Mouse (Mus musculus) erythroblast, adult 5-6 weeks (primary cell): ENCODE results near the gene Slc9a9. TPM values are rescaled to one million over a fixed set of nuclear protein-coding genes. Genes with fewer than 3 reads are reported as not detected.

Experiments
- ATAC-seq: replicated peaks from 2 replicates; pipeline ENCODE4 v1.8.0; 2016; ENCODE audit warnings: moderate number of reproducible peaks, mild to moderate bottlenecking, moderate TSS enrichment, inconsistent platforms; ENCODE audit not compliant: poor library complexity, low FRiP score, severe bottlenecking
- total RNA-seq, 2 experiments: library from RNA; stranded (forward) in 1 of 2; stranded (reverse) in 1 of 2; fragments of 150-400 nt in 1 of 2; fragments of 200-764, 138-1000 nt in 1 of 2; gene quantifications; 2 replicates each; pipeline versions ENCODE4 v1.2.3 to v1.2.4; 2015 to 2017; ENCODE audit warnings: low replicate concordance in 2 of 2

The Slc9a9 gene
- total RNA-seq, 2 experiments from 2014 or later, result 1.9 to 4.3 TPM

DNA sequence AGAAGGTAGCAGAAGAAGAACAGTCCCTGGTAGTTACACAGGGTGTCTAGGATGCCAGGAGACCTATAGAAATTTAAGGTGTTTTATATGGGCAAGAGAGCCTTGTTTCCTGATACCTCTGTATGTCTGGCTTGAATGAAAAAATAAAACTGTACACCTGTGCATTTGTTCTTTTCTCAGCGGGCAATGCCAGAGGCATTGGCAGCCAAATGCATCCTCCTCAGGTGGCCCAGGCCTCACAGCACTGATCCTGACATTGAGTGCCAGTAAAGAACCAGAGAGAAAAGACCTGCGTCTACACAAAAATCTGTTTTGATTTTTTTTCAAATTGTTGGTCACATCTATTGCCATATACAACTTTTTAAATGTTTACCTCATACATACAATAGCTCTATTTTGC is 121.3 kb downstream of the Slc9a9 start:
- no peak for ATAC-seq

DNA sequence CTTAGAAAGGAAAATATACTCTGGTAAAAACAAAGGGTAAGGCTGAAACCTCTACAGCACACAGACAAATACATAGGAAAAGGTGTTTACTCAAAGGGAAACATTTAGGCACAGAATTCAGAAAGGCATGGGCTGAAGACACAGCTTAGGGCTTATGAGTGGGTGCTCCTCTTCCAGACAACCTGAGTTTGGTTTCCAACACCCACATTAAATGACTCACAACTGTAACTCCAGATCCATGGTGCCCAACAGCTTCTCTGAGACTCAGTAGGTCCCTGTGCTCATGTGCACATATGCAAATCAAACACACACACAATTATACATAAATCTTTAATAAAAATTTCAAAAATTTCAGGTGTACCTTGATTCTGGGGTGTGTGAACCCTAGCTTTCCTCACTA is 133.4 kb downstream of the Slc9a9 start:
- no peak for ATAC-seq

DNA sequence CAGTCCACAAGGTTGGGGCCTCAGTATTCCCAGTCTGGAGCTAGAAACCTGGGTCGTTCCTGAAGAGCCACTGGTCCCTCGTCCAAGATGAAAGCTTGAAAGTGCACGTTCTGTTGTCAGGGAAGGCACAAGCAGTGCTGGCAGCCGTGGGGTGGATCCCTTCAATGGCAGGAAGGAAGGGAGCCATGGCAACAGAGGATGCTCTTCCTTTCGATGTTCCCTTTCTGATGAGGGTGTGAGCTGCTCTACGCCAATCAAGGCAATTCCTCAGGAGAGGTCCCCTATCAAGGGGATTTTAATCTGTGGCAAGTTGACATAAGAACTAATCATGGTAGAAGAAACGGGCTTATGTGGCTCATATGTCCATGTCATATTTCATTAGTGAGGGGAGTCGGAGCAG is 135.8 kb downstream of the Slc9a9 start:
- ATAC-seq, result no peak

DNA sequence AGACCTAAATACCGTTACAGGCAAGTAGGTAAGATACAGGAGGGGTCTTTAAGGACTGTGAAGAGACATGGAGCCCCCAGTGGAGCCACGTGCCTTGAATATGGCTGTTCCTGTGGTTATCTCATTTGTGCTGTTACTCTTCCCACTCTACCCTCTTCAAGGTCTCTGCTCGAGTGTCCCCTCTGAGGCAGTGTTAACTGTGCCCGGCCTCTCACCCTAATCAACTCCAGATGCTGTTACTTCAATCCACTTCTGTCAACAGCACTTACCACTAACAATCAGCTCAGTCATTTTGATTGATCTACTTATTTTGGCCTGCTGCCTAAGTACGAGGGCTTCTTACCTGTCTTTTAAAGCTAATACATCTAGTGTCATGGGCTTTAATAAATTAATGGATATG is 145.8 kb downstream of the Slc9a9 start:
- ATAC-seq, result no peak

DNA sequence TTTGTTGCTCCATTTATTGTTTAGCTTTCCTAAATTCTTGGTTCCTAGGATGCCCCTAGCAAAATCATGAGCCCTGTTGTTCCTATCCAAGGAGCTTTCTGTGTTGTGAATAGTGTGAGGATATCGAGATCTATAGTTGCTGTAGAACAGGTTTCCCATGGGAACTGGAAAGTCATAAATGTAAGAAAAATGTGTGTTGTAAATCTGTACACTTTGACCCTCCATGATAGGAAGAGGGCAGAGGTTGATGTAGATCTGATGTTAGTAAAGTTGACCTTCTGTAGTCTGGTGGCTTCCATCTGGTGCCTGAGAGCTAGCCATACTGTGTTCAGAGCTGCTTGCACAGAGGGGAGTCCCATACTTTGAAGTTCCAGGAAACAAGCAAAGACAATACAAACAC is 151.6 kb downstream of the Slc9a9 start:
- ATAC-seq, result no peak

DNA sequence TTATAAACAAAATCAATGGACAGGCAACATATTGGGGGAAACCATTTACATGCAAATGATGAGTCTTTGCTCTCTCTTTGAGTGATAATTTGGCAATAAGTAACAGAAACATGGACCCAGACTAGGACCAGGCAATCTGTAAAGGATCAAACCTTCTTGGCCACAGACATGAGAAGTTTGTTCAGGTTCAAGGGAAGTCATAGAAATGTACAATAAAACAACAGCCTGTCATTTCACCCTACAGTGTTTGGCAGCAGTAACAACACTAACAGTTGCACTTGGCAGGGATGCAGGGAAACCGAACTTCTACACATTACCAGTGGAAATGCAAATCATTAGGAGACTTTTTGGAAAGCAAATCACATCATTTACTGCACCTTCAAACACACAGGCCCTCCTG is 164.1 kb downstream of the Slc9a9 start:
- no peak for ATAC-seq

DNA sequence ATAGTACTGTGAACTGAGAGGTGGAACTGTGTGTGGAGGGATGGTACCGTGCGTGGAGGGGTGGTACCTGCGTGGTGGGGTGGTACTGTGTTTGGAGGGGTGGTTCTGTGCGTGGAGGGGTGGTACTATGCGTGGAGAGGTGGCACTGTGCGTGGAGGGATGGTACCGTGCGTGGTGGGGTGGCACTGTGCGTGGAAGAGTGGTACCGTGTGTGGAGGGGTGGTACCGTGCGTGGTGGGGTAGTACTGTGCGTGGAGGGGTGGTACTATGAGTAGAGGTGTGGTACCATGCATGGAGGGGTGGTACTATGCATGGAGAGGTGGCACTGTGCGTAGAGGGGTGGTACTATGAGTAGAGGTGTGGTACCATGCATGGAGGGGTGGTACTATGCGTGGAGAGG is 167.7 kb downstream of the Slc9a9 start:
- ATAC-seq, result no peak; the same call in 1 of the 2 replicates

DNA sequence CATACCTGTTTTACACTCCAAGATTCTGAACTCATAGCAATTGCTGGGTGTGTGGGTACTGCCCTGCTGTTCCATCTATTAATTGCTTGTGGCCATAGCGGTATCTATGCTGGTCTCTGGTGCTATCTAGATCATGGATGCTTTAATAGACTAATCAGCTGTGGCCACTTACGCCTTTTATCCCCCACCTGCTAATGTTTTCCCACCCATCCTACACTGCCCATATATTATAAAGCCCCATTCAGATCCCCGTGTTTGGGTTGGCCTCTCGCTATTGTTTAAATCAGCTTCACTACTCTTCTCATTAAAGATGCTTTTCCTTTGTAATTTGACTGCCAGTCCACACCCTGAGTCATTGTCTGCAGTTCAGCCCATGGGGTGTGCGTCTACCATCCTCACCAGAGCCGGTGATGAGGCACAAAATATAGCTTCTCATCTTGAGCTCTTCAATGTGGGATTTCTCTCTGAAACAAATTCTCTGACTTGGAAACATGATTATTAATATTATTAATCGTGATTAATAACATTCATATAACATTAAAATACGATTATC is 168.8 kb downstream of the Slc9a9 start:
- no peak for ATAC-seq

DNA sequence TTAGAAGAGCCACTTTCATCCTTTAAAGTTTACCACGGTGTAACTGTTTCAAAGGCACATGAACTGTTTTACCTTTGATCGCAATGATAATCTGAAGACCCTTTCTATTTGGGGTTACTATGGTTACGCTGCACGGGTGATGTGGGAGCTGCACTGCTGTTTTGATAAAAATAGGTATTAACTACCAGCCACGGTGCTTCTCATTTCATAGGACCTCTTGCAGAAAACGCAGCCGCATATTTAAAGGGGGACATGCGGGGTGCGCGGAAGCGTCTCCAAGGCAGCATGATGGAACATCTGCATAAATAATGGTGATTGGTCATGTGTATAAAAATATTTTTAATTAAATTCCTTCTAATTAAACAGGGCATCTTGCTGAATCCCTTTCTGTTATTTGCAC is 169.5 kb downstream of the Slc9a9 start:
- ATAC-seq, result no peak

DNA sequence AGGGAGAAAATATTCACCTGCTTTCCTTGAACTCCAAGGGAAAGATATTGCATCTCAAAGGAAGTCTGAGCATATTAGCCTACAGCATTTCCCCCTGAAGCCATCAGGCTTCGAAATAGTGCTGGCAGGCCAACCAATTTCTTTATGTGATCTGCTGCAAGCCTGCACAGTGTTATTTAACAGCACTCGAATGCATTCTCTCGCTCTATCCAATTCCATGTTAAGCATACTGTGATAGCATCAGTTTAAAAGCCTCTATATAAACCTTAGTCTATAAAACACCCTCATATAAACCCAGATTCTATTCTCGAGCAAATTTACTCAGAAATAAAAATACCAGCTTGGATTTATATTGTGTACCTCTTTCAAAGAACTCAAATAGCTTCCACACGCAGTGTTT is 170.7 kb downstream of the Slc9a9 start:
- ATAC-seq, result no peak

DNA sequence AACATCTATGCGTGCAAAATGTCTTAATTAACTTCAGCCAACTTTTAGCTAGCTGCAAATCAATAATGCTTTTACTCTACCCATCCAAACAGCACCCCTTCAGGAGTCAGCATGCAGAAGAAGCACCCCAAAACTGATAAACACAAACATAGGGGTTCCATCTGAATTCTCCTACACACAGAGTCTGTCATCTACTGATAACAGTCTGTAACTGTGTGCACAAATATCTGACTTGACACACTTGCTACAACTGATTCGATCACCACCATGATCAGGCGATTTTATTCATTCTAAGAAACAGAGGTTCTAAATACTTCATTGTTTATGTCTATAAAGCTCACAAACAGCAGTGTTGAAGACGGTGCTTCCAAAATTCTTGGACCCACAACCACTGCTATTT is 171.3 kb downstream of the Slc9a9 start:
- no peak for ATAC-seq

DNA sequence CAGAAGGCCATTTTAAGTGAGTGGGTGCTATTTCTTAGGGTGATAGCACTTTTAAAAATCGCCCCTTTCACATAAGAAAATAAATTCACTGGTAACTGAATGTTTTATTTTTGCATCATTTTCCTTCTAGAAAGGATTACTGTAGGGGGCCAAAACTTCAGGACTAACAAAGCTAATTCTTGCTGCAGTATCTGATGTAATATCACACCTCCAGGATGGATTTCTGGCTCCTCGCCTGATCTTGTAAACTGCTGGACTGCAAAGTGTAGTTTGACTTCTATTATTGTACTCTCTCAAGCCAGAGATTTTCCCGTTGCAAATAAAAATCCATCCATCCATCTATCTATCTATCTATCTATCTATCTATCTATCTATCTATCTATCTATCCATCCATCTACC is 174.5 kb downstream of the Slc9a9 start:
- no peak for ATAC-seq

DNA sequence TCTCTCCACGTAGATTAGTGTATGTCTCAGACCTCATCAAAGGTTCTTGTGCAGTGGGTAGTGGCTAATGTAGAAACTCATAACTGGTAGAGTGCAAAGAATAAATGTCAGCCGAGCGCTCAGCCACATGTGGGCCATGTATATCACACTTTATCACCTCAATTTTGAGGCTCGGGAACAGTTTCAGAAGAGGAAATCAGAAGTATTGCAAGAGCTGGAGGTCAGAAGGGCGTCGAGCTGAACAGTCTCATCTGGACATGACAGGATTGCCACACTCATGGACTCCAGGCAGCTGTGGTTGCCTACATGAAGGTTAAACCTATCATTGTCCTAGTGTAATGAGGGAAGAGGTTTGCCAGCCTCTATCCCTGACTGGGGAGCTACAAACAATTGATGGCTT is 177.9 kb downstream of the Slc9a9 start:
- ATAC-seq, result no peak

DNA sequence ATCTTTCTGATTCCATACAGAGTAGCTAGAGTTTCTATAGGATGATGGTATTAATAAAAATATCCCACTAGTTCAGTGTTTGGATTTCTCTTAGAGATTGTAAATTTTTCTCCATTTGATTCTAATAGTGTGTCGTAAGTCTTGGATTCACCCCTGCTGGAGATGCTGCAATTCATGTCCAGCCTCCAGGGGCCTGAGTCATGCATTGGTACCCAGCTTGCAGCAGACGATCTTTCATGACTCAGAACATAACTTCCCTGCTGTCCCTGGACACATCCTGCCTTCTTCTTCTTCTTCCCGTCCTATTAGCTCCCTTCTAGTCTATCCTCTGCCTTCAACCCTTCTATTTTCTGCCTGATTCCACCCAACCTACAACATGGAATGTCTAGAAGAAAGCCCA is 181.8 kb downstream of the Slc9a9 start:
- ATAC-seq, result no peak

DNA sequence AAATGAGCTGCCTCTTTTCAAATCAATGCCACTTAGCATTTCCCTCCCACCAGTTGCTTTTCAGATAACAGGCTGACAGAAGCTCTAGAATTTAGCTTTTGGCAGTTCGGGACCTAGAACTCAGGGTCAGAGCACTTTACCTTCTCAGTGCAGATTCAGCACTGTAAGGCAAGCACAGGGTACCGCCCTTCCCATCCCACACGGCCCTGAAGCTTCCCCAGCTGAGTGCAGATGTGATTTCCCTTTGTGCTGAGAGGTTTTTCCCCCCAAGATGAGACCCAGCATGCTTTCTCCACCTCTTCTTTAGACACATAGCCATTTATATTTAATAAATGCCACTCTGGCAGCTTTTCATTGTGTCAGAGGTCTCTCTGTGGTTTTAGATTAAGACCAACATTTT is 186.4 kb downstream of the Slc9a9 start:
- no peak for ATAC-seq

DNA sequence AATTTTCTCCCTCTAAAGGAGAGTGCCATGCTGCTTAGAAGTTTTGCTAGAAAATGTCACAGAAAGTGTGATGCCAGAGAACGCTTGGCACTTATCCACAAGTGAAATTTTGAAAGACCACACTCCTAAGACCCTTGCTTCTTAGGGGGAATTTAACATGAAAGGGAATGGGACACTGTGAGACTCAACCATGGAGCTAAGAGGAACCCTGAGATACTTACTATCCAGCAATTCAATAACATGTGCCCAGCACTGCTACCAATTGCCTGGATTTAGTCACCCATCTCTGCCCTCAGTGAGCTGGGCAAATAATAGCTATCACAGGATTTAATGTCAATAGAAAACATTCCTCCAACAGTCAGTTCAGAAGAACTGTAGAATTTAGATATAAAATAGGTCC is 198.8 kb downstream of the Slc9a9 start:
- ATAC-seq, result no peak

DNA sequence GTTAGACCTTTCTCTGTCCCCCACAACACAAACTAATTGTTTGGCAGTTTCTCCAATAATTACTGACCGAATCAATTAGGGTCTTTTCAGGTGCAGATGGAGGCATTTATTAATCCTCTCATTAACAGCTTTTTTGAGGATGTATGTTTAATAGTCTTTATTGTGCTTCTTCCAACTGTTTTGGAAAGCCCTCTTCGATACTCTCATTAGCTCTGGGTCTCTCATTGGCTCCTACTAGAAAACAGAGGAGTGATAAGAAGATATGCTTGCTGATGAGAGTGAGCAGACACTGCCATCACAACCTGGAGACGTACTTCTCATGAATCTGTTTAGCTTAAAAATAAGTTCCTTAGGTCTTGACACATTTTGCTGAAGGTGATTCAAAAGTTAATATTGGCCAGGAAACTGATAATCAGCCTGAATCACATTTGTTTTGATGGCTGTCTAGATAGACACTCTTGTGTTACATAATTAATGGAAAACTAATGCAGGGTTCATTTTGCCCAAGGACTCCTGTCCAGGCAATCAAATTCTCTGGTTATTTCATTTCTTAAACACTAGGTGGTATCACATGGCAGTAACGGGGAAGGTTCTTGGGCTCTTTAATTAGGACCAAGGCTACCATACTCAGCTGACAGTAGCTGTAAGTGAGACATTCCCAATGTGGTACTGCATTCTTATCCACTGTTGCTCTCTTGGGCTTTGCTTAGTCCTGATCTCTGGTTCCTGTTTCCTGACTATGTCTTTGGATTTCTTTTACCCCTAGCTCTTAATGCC is 199.5 kb downstream of the Slc9a9 start:
- ATAC-seq, result no peak

DNA sequence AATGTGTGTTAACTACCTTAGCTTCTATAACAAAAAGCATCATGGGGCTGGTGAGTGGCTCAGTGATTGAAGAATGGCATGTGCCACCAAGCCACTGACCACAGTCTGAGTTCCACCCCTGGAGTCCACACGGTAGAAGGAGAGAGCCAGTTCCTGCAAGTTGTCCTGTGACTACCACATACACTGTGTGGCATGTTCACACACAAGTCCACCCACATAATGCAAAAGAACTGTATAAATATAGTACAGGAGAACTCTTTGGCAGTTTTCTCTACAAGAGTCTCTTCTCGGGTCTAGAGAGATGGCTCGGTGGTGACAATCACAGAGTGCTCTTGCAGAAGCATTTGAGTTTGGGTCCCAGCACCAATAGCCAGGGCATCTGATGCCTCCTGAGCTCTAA is 212.8 kb downstream of the Slc9a9 start:
- no peak for ATAC-seq

DNA sequence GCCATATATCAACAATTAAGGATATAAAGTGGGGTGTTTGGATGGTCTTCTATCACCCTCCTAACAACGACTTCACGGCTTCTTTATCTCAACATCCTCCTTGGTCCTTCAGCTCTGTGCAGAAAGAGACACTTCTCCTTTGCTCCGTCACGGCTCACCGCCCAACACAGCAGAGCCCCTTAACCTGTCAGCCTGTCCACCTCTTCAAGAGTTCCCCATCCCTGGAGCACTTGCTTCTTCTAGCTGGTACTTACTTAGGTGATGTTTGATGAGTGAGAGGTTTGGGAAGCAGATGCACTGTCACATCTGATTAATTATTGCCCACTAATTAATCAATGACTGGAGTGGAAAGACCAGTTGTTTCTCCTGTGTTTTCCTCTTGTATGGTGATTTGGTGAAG is 213.7 kb downstream of the Slc9a9 start:
- no peak for ATAC-seq

DNA sequence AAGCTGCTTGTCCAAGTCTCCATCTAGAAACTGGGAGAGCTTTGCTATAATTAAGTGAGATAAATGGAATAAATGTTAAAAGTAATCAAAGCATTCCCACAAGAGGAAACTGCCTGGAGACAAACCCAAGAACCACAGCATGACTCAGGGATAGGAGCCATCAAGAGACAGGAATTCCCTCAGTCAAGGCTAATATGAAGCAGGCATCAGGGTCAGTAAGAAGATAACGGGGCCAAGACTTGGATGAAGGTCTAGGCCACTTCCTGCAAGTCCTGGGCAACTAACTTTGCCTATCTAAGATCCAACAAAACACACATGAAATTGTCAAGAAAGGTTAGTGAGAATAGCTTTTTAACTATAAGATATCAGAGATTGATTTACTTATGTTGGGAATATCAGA is 215.4 kb downstream of the Slc9a9 start:
- no peak for ATAC-seq

DNA sequence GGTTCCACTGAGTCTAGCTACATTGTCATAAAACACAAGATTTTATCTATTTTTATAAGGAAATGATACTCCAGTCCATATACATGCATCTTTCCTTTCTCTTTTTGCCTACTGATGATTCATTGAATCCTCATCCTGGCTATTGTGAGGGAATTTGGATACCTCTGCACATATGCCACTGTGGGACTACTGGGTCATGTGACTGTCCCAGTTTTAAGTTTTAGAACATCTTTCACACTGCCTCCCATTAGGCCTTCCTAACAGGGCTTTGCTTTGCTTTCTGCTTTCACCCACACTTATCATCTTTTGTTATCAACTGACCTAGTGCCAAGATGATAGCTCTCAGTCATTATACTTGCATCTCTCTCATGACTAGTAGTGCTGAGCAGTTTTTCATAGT is 219.9 kb downstream of the Slc9a9 start:
- ATAC-seq, result no peak

DNA sequence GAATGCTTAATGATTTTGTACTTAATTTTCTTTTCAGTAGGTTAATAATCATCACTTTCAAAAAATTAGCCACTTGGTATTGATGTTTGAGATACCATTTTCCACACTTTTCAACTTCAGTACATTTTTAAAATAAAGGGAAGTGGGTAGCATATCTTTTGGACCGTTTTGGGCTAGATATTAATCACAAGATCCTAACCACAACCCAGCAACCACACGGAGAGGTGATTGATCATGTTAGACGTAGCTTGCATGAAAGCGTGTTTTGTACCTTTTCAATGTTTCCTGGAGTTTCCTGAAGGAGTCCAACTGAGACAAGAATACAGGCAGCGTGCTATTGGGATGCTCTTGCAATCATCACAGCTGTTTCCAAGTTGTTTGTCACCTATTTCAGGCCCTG is 226.2 kb downstream of the Slc9a9 start:
- no peak for ATAC-seq
